28 mouse cellular contexts compared by ENCODE assay signal in genomic region chr4:141791951-141792350, GRCm38 (mm10). TPM values are rescaled to one million over a fixed set of nuclear protein-coding genes. Genes with fewer than 3 reads are reported as not detected.
DNase-seq lines count a peak whose midpoint lies in the region; ATAC-seq and TF ChIP-seq lines count a peak whose summit lies in the region.
"Had no signal": no experiment of that assay in that cellular context is flagged by ENCODE, and none has a peak within 500 bp of the region (broad histone marks: within the 10 kb centered on the region; RNA-seq: fewer than 3 reads in every experiment).

No protein-coding gene starts in this region.

- H3K9me3 ChIP-seq in hindbrain, postnatal 0 days (ENCODE audit: low read length), result no peaks in the 10 kb centered on the region
- no peaks in the 10 kb centered on the region for H3K9me3 ChIP-seq in hindbrain, embryonic 13.5 days
- H3K9me3 ChIP-seq: embryonic facial prominence, embryonic 15.5 days; forebrain, embryonic 10.5 days; midbrain, embryonic 13.5 days had no signal

- peaks cover 11% of the 10 kb centered on the region for H3K4me1 ChIP-seq in hindbrain, postnatal 0 days (ENCODE audit: insufficient read depth, low read length)
- H3K4me1 ChIP-seq in hindbrain, embryonic 13.5 days (replicated peaks), result peaks cover 35% of the 10 kb centered on the region
- peaks cover 12% of the 10 kb centered on the region for H3K4me1 ChIP-seq in testis, adult 2 months (ENCODE audit: control insufficient read depth, insufficient read depth, low read length)

- H3K9ac ChIP-seq in hindbrain, postnatal 0 days (replicated peaks; ENCODE audit: low read length), result no peak overlapping the region
- H3K9ac ChIP-seq in hindbrain, embryonic 13.5 days, result no peak overlapping the region
- H3K9ac ChIP-seq: embryonic facial prominence, embryonic 15.5 days; forebrain, postnatal 0 days; midbrain, embryonic 13.5 days had no signal

- no peak overlapping the region for H3K4me2 ChIP-seq in hindbrain, postnatal 0 days (ENCODE audit: low read depth, low read length)
- H3K4me2 ChIP-seq in hindbrain, embryonic 13.5 days, result no peak overlapping the region
- H3K4me2 ChIP-seq: embryonic facial prominence, embryonic 15.5 days; heart, embryonic 11.5 days had no signal

- no peaks in the 10 kb centered on the region; the same call in 1 of the 2 replicates for H3K36me3 ChIP-seq in hindbrain, postnatal 0 days (ENCODE audit: insufficient read depth, low read length)
- H3K36me3 ChIP-seq in hindbrain, embryonic 13.5 days, result peaks cover 8% of the 10 kb centered on the region
- no peaks in the 10 kb centered on the region; the same call in 1 of the 2 replicates for H3K36me3 ChIP-seq in testis, adult 2 months (ENCODE audit: control insufficient read depth, insufficient read depth, low read length)

- 92% methylated on average over 8 of the region's 8 CpGs for WGBS in hindbrain, postnatal 0 days
- WGBS in hindbrain, embryonic 13.5 days, result 94% methylated on average over 8 of the region's 8 CpGs

- H3K27me3 ChIP-seq in hindbrain, postnatal 0 days (ENCODE audit: insufficient read depth, low read length), result no peaks in the 10 kb centered on the region
- H3K27me3 ChIP-seq in hindbrain, embryonic 13.5 days, result no peaks in the 10 kb centered on the region
- H3K27me3 ChIP-seq in testis, adult 2 months (ENCODE audit: control insufficient read depth, insufficient read depth, low read length), result no peaks in the 10 kb centered on the region
- H3K27me3 ChIP-seq: CH12.LX; embryonic facial prominence, embryonic 15.5 days; midbrain, embryonic 13.5 days had no signal

- peak overlapping the region; percentile 94; the same call in 1 of the 2 replicates for H3K27ac ChIP-seq in hindbrain, postnatal 0 days
- no peak overlapping the region for H3K27ac ChIP-seq in hindbrain, embryonic 13.5 days
- no peak overlapping the region for H3K27ac ChIP-seq in testis, adult 2 months (ENCODE audit: control insufficient read depth, insufficient read depth, low read depth, low read length)

- no peak for TF ChIP-seq CTCF in hindbrain, postnatal 0 days (IDR thresholded peaks at IDR 0.05; ENCODE audit: low read depth)
- no peak for TF ChIP-seq CTCF in testis, adult 2 months (IDR thresholded peaks at IDR 0.05; ENCODE audit: control insufficient read depth, insufficient read depth, insufficient replicate concordance, low read depth, low read length)

- ATAC-seq in hindbrain, postnatal 0 days, result no peak
- no peak for ATAC-seq in hindbrain, embryonic 13.5 days (ENCODE audit: low FRiP score)
- ATAC-seq: forebrain, postnatal 0 days; inflammation-experienced regulatory T-cells, adult 6 months; lung, postnatal 0 days; midbrain, embryonic 13.5 days had no signal

- DNase-seq in hindbrain, postnatal 0 days (ENCODE audit: low spot score), result no peak
- no peak for DNase-seq in testis, postnatal 14 days (ENCODE audit: low spot score)
- DNase-seq in cerebellum, postnatal 36 days, result peak; percentile 24 to 51
- no peak for DNase-seq in natural killer cell, adult 2 months (ENCODE audit: low spot score in 2 of 2)
- DNase-seq in thymus, postnatal 10 days (ENCODE audit: low spot score in 2 of 2), result no peak
- DNase-seq in neural tube, embryonic 10.5 days (ENCODE audit: extremely low spot score, low spot score), result no peak
- DNase-seq: forebrain, postnatal 0 days; heart, postnatal 10 days; right cerebral cortex, postnatal 25 days; thymus, postnatal 14 days had no signal

- H3K4me3 ChIP-seq in hindbrain, postnatal 0 days (ENCODE audit: low read length), result no peak overlapping the region
- H3K4me3 ChIP-seq in hindbrain, embryonic 13.5 days, result no peak overlapping the region
- peak overlapping the region; percentile 22; the same call in 1 of the 2 replicates for H3K4me3 ChIP-seq in testis, adult 2 months (ENCODE audit: control insufficient read depth, low read depth, low read length)
- H3K4me3 ChIP-seq: embryonic facial prominence, embryonic 15.5 days had no signal

- TF ChIP-seq POLR2A in testis, adult 2 months (IDR thresholded peaks at IDR 0.05; ENCODE audit: control insufficient read depth, low read depth, low read length), result no peak

RNA-seq across cellular contexts. Expression of gene Dnajc16, which starts 1.2 kb away (rescaled TPM):
- 17.5 and 21.0 TPM in 2 replicates for total RNA-seq in hindbrain, postnatal 0 days (2014; rRNA removed)
- polyA plus RNA-seq in hindbrain, postnatal 0 days (2015; fragmentation: Nextera tagmentation; extraction: Ambion mirVana), result 6.1 and 6.8 TPM in 2 replicates
- 6.5 and 6.6 TPM in 2 replicates for polyA plus RNA-seq in hindbrain, embryonic 13.5 days (2015; fragmentation: Nextera tagmentation; extraction: Ambion mirVana)
- 11.3 and 12.2 TPM in 2 replicates for polyA plus RNA-seq in testis, adult 2 months (2012; rRNA removed)

RNA-seq across cellular contexts. Expression of gene Casp9, which starts 1.5 kb away (rescaled TPM):
- 25.9 and 29.1 TPM in 2 replicates for total RNA-seq in hindbrain, postnatal 0 days (2014; rRNA removed)
- polyA plus RNA-seq in hindbrain, postnatal 0 days (2015; fragmentation: Nextera tagmentation; extraction: Ambion mirVana), result 17.9 and 20.3 TPM in 2 replicates
- polyA plus RNA-seq in hindbrain, embryonic 13.5 days (2015; fragmentation: Nextera tagmentation; extraction: Ambion mirVana), result 20.2 and 21.6 TPM in 2 replicates
- 7.8 and 8.0 TPM in 2 replicates for polyA plus RNA-seq in testis, adult 2 months (2012; rRNA removed)

RNA-seq across cellular contexts. Expression of gene Cela2a, which starts 34.0 kb away (rescaled TPM):
- not detected in 2 replicates for total RNA-seq in hindbrain, postnatal 0 days (2014; rRNA removed)
- polyA plus RNA-seq in hindbrain, postnatal 0 days (2015; fragmentation: Nextera tagmentation; extraction: Ambion mirVana), result 0.23 and 0.26 TPM in 2 replicates
- not detected in 2 replicates for polyA plus RNA-seq in hindbrain, embryonic 13.5 days (2015; fragmentation: Nextera tagmentation; extraction: Ambion mirVana)
- polyA plus RNA-seq in testis, adult 2 months (2012; rRNA removed), result 6.2 and 6.5 TPM in 2 replicates
- total RNA-seq: forebrain, postnatal 0 days; layer of hippocampus, postnatal 14 days; left cerebral cortex, postnatal 14 days; megakaryocyte progenitor cell, adult 5-6 weeks; neutrophil, adult 5-6 weeks had no signal
- polyA plus RNA-seq: embryonic facial prominence, embryonic 15.5 days; forebrain, embryonic 10.5 days; heart, embryonic 11.5 days; hindbrain, embryonic 11.5 days; inflammation-experienced regulatory T-cells, adult 6 months; kidney, embryonic 14.5 days; lung, postnatal 0 days; midbrain, embryonic 13.5 days; stomach, embryonic 14.5 days had no signal

RNA-seq across cellular contexts. Expression of gene Agmat, which starts 45.5 kb away (rescaled TPM):
- 0.72 TPM in 1 of 2 replicates, not detected in the other for total RNA-seq in hindbrain, postnatal 0 days (2014; rRNA removed)
- polyA plus RNA-seq in hindbrain, postnatal 0 days (2015; fragmentation: Nextera tagmentation; extraction: Ambion mirVana), result 0.60 and 0.62 TPM in 2 replicates
- not detected in 2 replicates for polyA plus RNA-seq in hindbrain, embryonic 13.5 days (2015; fragmentation: Nextera tagmentation; extraction: Ambion mirVana)
- polyA plus RNA-seq in testis, adult 2 months (2012; rRNA removed), result 0.07 TPM in 1 of 2 replicates, not detected in the other
- total RNA-seq: CH12.LX; forebrain, postnatal 0 days; gastrocnemius, adult 18-20 months; layer of hippocampus, postnatal 14 days; megakaryocyte progenitor cell, adult 5-6 weeks; neutrophil, adult 5-6 weeks had no signal
- polyA plus RNA-seq: forebrain, embryonic 10.5 days; forebrain, postnatal 0 days; hindbrain, embryonic 11.5 days; inflammation-experienced regulatory T-cells, adult 6 months; midbrain, embryonic 13.5 days; stomach, embryonic 14.5 days had no signal

RNA-seq across cellular contexts. Expression of gene Ctrc, which starts 54.2 kb away (rescaled TPM):
- total RNA-seq in hindbrain, postnatal 0 days (2014; rRNA removed), result not detected in 2 replicates
- not detected in 2 replicates for polyA plus RNA-seq in hindbrain, postnatal 0 days (2015; fragmentation: Nextera tagmentation; extraction: Ambion mirVana)
- polyA plus RNA-seq in hindbrain, embryonic 13.5 days (2015; fragmentation: Nextera tagmentation; extraction: Ambion mirVana), result not detected in 2 replicates
- polyA plus RNA-seq in testis, adult 2 months (2012; rRNA removed), result 0.66 and 1.4 TPM in 2 replicates
- total RNA-seq: CH12.LX; forebrain, postnatal 0 days; gastrocnemius, adult 18-20 months; heart, postnatal 10 days; layer of hippocampus, postnatal 14 days; left cerebral cortex, postnatal 14 days; megakaryocyte progenitor cell, adult 5-6 weeks; neutrophil, adult 5-6 weeks had no signal
- polyA plus RNA-seq: embryonic facial prominence, embryonic 15.5 days; forebrain, embryonic 10.5 days; forebrain, postnatal 0 days; heart, embryonic 11.5 days; hindbrain, embryonic 11.5 days; inflammation-experienced regulatory T-cells, adult 6 months; kidney, embryonic 14.5 days; limb, embryonic 14.5 days; lung, postnatal 0 days; midbrain, embryonic 13.5 days; stomach, embryonic 14.5 days had no signal

Comparison
In these comparisons a context has a peak if more than half of its experiments do, and no peak if none do; other contexts are left out.
1. DNase-seq: peak in cerebellum, postnatal 36 days (2 of 2); none in hindbrain, postnatal 0 days (single experiment), testis, postnatal 14 days (single experiment), natural killer cell, adult 2 months (0 of 2), thymus, postnatal 10 days (0 of 2) and neural tube, embryonic 10.5 days (single experiment).